Mouse (Mus musculus) cortical plate, adult 2 months (tissue): ENCODE data around the gene Trnau1ap.

Experiments
- CTCF ChIP-seq: fragments of 200-500 bp; IDR thresholded peaks from 2 replicates; pipeline ENCODE4 v1.5.1; 2011; ENCODE audit warnings: mild to moderate bottlenecking, control low read depth, low read length; ENCODE audit not compliant: insufficient read depth; ENCODE audit errors: extremely low read depth
- POLR2A ChIP-seq: fragments of 200-500 bp; IDR thresholded peaks from 2 replicates; pipeline ENCODE4 v1.6.1; 2011; ENCODE audit warnings: mild to moderate bottlenecking, low read length, control low read depth; ENCODE audit not compliant: insufficient read depth; ENCODE audit errors: extremely low read depth

- TF ChIP-seq POLR2A (no peak), CTCF (no peak)
Observed at GRCm38 (mm10) chr4:132315711-132316110, 13.6 kb downstream of the Trnau1ap start.
